Mouse (Mus musculus) embryo, embryonic 10 days (tissue): ENCODE measurements around the gene Btf3l4.
A peak's percentile ranks its signal among the peaks of the same experiment; 100 is the strongest.

Experiments used
- DNase-seq: peaks from one replicate; pipeline ENCODE4 v3.0.0-alpha.2; 2015; ENCODE audit warnings: low spot score

Gene Btf3l4

DNA sequence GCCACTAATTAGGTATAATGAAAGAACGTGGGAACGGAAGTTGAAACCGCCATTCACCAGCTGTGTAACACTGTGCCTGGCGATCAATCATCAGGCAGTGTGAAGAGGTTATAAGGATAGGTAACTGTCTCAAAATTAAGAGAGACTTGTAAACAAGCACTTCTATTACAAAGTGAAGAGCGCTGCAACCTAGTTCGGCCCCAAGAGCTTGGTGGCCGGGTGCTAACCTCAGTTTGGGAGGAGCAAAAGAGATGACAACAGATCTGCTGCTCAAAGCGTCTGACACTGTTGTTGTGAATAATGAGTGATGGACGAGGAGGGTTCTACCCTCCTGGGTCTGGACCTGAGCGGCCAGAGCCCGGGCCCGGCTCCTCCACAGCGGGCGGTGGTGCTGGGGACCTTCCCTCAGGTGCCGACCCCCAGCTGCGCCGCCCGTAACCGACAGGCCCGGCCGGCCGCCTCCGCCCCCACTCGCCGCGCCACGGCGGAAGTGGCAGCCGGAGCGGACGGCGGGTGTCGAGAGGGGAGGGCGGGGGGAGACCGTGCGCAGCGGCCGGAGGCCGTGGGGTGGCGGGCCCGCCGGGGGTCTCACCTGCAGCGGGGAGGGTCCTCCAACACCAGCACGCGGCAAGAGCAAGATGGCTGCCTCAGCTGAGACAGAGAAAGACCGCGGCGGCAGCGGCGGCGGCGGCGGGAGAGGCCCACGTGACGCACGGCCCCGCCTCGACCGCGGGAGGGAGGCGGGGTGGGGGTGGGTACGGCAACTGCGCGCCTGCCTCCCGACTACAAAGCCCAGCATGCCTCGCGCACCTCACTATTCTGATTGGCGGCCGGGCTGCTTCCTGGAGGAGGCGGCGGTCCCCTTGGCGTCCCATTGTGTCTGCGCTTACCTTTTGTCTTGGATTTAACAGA lies at the start of gene Btf3l4:
Gene Btf3l4 (minus strand): TSS at position 699 of the 912 bp plus-strand sequence.
- peak; percentile 98 for DNase-seq

GRCm38 (mm10) chr4:108878963-108879822 lies 45.8 kb upstream of the Btf3l4 start, which contains the start of gene Rab3b:
Rab3b (plus strand) TSS chr4:108879063.
- DNase-seq, result peak; percentile 87

DNA sequence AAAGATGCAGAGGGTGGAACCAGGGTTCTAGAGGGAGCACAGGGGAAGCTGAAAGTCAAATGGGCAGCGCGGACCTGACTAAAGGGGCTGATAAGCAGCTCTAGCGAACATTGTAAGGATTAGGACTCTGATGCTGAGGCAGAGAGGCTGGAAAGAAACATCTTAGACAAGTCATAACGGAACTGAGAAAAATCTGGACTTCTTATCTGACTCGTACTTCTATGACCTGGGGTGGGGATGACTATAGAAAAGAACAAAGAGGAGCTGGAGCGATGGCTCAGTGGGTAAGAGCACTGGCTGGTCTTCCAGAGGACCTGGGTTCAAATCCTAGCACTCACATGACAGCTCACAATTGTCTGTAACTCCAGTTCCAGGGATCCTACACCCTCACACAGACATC lies 44.5 kb upstream of the Btf3l4 start:
- DNase-seq, result no peak

- DNase-seq, result no peak
Measured at GRCm38 (mm10) chr4:108873746-108874145, 40.3 kb upstream of the Btf3l4 start.

GRCm38 (mm10) chr4:108869730-108870374 lies 36.4 kb upstream of the Btf3l4 start:
- peak; percentile 95 for DNase-seq

DNA sequence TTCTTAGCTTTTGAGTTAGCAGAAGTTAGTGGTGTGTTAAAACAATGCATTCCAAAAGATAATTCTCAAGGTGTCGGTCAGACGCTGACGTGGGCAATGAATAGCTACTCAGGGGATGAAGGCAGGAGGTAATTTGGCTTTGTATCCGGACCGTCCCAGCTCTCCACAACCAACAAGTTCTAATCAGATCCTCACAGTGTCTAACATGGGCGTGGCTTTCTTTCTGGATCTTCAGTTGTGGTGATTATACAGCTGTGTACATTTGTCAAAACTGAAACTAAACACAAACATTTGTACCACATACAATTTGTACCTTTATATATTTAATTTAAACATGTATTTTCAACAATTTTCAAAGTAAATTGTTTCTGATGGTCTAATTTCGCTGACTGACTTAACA lies 33.4 kb upstream of the Btf3l4 start:
- no peak for DNase-seq

- DNase-seq, result no peak
Measured at GRCm38 (mm10) chr4:108848505-108848848, 15.1 kb upstream of the Btf3l4 start, which contains the start of gene A730015C16Rik. A730015C16Rik (minus strand) TSS chr4:108848619.

DNA sequence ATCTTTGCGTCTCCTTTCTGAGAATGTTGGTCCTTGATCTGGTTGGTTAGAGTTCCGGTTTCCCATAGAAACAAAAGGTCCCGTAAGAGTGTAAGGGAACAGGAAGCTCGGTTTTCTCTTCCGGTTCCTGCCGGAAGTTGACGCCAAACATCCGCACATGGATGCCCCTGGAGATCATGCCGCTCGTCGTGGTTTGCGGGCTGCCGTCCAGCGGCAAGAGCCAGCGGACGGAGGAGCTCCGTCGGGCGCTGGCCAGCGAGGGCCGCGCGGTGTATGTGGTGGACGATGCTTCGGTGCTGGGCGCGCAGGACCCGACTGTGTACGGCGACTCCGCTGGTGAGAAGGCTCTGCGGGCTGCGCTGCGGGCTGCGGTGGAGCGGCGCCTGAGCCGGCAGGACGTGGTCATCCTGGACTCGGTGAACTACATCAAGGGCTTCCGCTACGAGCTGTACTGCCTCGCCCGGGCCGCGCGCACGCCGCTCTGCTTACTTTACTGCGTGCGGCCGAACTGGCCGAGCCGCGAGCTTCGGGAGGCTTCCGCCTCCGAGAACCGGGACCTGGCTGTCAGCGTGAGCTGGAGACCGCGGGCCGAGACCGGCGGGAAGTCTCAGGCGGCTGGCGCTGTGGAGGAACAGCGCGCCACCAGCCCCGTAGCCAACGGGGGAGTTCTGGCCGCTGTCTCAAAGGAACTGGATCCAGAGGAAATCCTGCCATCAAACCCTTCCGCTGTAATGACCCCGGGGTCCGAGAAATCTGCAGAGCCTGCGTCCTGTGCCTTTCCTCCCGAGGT lies 14.5 kb upstream of the Btf3l4 start, which contains the start of gene Kti12:
Gene Kti12 (plus strand): TSS at position 71 of the 790 bp plus-strand sequence.
- peak; percentile 89 for DNase-seq

- DNase-seq, result no peak
Measured at GRCm38 (mm10) chr4:108845824-108846569, 12.6 kb upstream of the Btf3l4 start.

DNA sequence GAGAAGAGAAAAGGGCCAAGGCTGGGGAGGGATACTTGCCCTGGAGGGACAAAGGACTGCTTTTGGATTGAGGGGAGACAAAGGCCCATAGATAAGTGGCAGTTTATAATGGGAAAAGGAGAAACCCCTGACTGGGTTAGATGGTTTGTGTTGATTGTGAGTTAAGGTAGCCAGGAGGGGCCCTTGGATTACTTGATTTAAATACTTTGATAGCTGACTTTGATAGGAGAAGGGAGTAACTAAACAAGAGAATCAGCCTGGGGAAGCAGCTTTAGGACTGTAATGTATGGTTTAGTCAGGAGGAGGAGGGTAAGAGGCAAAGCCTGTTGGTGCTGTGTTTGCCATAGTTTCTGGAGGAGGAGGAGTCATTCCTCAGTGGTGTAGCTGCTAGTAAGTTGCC lies 9.9 kb upstream of the Btf3l4 start:
- DNase-seq, result no peak

- no peak for DNase-seq
Measured at GRCm38 (mm10) chr4:108841920-108842578, 8.6 kb upstream of the Btf3l4 start.

DNA sequence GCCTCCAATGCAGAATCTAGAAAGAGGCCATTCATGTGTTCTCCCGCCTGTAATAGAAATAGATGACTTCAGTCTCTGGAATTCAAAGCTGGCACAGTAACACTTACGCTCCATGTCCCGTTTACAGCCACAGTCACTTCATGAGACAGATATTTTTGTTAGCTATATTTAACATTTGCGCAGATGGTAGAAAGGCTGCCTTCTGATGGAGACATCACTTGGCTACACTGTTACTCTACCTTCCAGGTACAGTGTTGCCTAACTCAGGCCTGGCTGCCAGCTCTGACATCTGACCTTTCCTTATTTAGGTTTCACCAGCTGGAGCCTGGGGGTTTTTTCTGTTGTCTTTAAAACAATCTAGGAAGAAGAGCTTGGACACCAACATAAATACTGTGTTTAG lies 4.6 kb upstream of the Btf3l4 start:
- DNase-seq, result no peak

DNA sequence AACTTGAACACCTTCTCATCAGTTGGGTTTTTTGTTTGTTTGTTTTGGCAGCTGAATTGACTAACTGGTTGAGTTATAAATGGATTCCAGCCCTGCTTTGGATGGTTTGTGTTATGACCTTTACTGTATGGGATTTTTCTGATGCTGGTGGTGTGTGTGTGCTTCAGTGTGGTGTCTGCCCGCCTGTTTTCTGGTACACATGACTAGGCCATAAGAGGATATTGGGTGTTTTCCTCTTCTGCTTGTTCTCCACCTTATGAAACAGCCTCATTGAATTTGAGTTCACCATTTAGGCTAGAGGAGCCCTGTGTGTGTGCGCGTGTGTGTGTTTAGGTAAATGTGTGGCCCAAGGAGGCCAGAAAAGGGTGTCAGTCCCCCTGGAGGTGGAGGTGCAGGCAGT lies 2.1 kb upstream of the Btf3l4 start:
- no peak for DNase-seq

- DNase-seq, result peak; percentile 25
Measured at GRCm38 (mm10) chr4:108834971-108835311, 1.5 kb upstream of the Btf3l4 start.

- peak; percentile 96 for DNase-seq
Measured at GRCm38 (mm10) chr4:108834115-108834970, 929 bp upstream of the Btf3l4 start, which contains the start of gene Txndc12. Txndc12 (plus strand) TSS chr4:108834601.

- no peak for DNase-seq
Measured at GRCm38 (mm10) chr4:108833828-108834114, 357 bp upstream of the Btf3l4 start.

DNA sequence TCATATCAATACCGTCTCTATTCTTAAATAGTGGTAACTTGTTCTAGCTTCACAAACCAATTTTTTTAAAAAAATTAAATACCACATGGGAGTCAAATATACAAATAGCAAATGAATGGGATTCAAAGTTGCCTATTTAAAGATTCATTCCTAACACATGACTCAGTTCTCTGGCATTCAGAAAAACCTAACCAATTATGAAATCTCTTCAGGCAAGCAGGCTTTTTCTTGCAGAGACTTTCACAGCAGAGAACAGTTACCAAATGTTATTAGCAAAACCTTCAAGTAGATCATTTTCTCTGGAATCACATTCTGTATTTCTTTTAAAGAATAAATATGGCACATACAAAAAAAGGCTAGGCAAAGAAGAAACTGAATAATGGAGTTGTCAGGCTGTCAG lies 2.7 kb downstream of the Btf3l4 start:
- DNase-seq, result no peak

GRCm38 (mm10) chr4:108826643-108827042 lies 6.8 kb downstream of the Btf3l4 start:
- DNase-seq, result no peak

DNA sequence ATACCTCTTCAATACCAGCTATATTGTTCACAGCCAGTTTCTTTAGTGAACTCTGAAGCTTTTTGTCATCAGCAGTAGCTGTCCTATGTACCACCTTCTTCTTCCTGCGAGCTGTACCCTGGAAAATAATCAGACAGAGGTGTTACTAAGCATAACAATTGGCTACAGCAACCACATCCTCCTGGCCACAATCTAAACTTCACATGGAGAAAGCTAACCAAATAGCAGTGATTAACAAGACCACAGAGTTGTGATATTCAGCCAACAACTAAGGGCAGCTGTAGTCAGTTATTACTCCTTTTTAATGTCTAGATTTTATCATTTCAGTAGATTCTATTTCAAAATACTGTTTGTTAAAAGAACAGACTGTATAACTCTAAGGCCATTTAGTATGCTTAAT lies 7.3 kb downstream of the Btf3l4 start:
- DNase-seq, result no peak
